Mouse (Mus musculus) lung, postnatal 0 days (tissue): ENCODE measurements at regions not wholly inside any gene's neighbourhood (a gene's known extent, or its start where the extent isn't known, plus 50 kb on each side); places are given as distances from the start of the nearest gene placed in this dataset.

ENCODE experiments used
- ATAC-seq: fragments of 200-750 bp; cut with Nextera tagmentation; 2 replicates; pipeline ENCODE4 v1.8.0; 2017; ENCODE audit warnings: moderate library complexity
- DNase-seq: peaks from one replicate; pipeline ENCODE4 v3.0.0-alpha.2; 2016; ENCODE audit warnings: low spot score
- H3K27ac ChIP-seq: fragments of 300-500 bp; sonication (generic); 2 replicates; pipeline ENCODE4 v1.5.1; 2014; ENCODE audit warnings: antibody characterized with exemption, mild to moderate bottlenecking, low read length, mixed read lengths
- H3K27me3 ChIP-seq: fragments of 300-500 bp; sonication (generic); replicated peaks from 2 replicates; pipeline ENCODE4 v1.6.1; 2014; ENCODE audit warnings: low read length, mixed read lengths; ENCODE audit not compliant: insufficient read depth
- H3K36me3 ChIP-seq: fragments of 300-500 bp; sonication (generic); 2 replicates; pipeline ENCODE4 v1.6.1; 2014; ENCODE audit warnings: low read length, mixed read lengths; ENCODE audit not compliant: insufficient read depth
- H3K4me1 ChIP-seq: fragments of 300-500 bp; sonication (generic); 2 replicates; pipeline ENCODE4 v1.6.1; 2014; ENCODE audit warnings: antibody characterized with exemption, low read depth, low read length, mixed read lengths; ENCODE audit not compliant: insufficient read depth
- H3K4me2 ChIP-seq: fragments of 300-500 bp; sonication (generic); replicated peaks from 2 replicates; pipeline ENCODE4 v1.6.1; 2014; ENCODE audit warnings: low read depth, mild to moderate bottlenecking, low read length, moderate library complexity, mixed read lengths
- H3K4me3 ChIP-seq: fragments of 300-500 bp; sonication (generic); 2 replicates; pipeline ENCODE4 v1.5.1; 2014; ENCODE audit warnings: low read depth, low read length
- H3K9ac ChIP-seq: fragments of 300-500 bp; sonication (generic); replicated peaks from 2 replicates; pipeline ENCODE4 v1.6.1; 2014; ENCODE audit warnings: low read depth, mild to moderate bottlenecking
- H3K9me3 ChIP-seq: fragments of 300-500 bp; sonication (generic); 2 replicates; pipeline ENCODE4 v1.6.1; 2016; ENCODE audit warnings: low read length, mixed read lengths
- CTCF ChIP-seq: IDR thresholded peaks from 2 replicates; pipeline ENCODE4 v1.5.1; 2016; ENCODE audit warnings: antibody characterized with exemption, mild to moderate bottlenecking
- EP300 ChIP-seq: IDR thresholded peaks from 2 replicates; pipeline ENCODE4 v1.6.1; 2016; ENCODE audit warnings: antibody characterized with exemption, mild to moderate bottlenecking, control low read depth
- WGBS: fragments of 180-500 bp; shearing (Covaris S2); extraction: QIAGEN DNeasy Blood & Tissue Kit; methylation state at CpG from one replicate; pipeline ENCODE4 v1.1.7; 2014; 5-methylcytosine and 5-hydroxymethylcytosine counted together

GRCm38 (mm10) chr15:9898211-9898610 lies 149.5 kb upstream of the Spef2 start:
- Histone ChIP-seq H3K9ac (no peak overlapping the region), H3K36me3 (no peaks in the 10 kb centered on the region), H3K27ac (no peak overlapping the region), H3K4me1 (no peaks in the 10 kb centered on the region), H3K4me3 (no peak overlapping the region), H3K27me3 (no peaks in the 10 kb centered on the region), H3K9me3 (no peaks in the 10 kb centered on the region), H3K4me2 (no peak overlapping the region)
- DNase-seq: no peak
- WGBS: 68% methylated on average over 2 of the region's 2 CpGs
- TF ChIP-seq EP300 (no peak), CTCF (no peak)
- ATAC-seq: no peak

DNA sequence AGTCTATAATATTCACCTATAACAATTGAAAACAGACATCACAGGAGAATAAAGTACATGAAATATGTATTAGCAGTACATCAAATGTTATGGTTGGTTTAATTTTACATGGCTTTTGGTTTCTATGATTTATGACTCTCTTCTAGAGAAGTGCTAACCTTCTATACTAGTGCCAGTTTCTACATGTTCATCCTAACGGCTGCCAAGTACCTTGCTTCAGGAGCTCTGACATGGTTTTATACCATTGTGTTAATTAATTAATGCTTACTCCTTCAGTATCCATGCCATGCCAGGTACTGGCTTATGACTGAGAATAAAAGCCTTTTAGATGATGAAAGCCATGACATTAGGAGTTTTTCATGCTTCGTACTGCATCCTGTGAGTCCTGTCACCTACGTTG lies 144.5 kb upstream of the Spef2 start:
- ATAC-seq: no peak
- WGBS: 72% methylated on average over 3 of the region's 3 CpGs

DNA sequence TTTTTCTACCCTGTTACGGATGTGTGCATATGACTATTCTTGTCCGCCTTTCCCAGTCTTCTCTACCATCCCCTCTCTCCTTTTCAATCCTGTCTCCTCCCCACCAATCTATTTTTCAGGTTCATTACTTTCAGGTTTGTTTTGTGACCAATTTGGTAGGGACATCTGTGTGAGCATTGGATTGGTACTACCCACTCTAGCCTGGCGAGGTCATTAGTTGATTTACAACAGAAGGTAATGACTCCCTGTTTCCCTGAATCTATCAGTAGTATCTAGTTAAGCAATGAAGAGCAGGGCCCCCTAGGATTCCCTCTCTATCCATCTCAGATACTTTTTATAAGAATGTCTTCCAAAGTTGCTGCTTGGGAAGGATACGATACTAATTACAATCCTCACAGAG lies 143.5 kb upstream of the Spef2 start:
- ATAC-seq (no peak), DNase-seq (no peak)
- no peaks in the 10 kb centered on the region for H3K27me3 ChIP-seq
- no peak overlapping the region for H3K27ac ChIP-seq
- no peak overlapping the region for H3K4me2 ChIP-seq
- no peak overlapping the region for H3K9ac ChIP-seq
- no peaks in the 10 kb centered on the region for H3K36me3 ChIP-seq
- H3K4me1 ChIP-seq: no peaks in the 10 kb centered on the region
- TF ChIP-seq CTCF (no peak), EP300 (no peak)
- H3K4me3 ChIP-seq: no peak overlapping the region
- 81% methylated on average over 4 of the region's 4 CpGs for WGBS
- no peaks in the 10 kb centered on the region for H3K9me3 ChIP-seq

More for the DNA sequence above, 144.5 kb upstream of the Spef2 start:
- no peak overlapping the region for H3K9ac ChIP-seq
- no peak for DNase-seq
- TF ChIP-seq CTCF: no peak
- no peak for TF ChIP-seq EP300
- H3K4me2 ChIP-seq: no peak overlapping the region
- no peaks in the 10 kb centered on the region for H3K36me3 ChIP-seq
- no peaks in the 10 kb centered on the region for H3K27me3 ChIP-seq
- no peaks in the 10 kb centered on the region for H3K9me3 ChIP-seq
- H3K27ac ChIP-seq: no peak overlapping the region
- no peaks in the 10 kb centered on the region for H3K4me1 ChIP-seq
- no peak overlapping the region for H3K4me3 ChIP-seq

GRCm38 (mm10) chr15:9891446-9891845 lies 142.8 kb upstream of the Spef2 start:
- H3K36me3 ChIP-seq: no peaks in the 10 kb centered on the region
- ATAC-seq (no peak), DNase-seq (no peak)
- H3K4me2 ChIP-seq: no peak overlapping the region
- H3K27ac ChIP-seq: no peak overlapping the region
- no peak overlapping the region for H3K4me3 ChIP-seq
- H3K9me3 ChIP-seq: no peaks in the 10 kb centered on the region
- H3K4me1 ChIP-seq: no peaks in the 10 kb centered on the region
- no peaks in the 10 kb centered on the region for H3K27me3 ChIP-seq
- TF ChIP-seq EP300 (no peak), CTCF (no peak)
- WGBS: 67% methylated on average over 5 of the region's 5 CpGs
- H3K9ac ChIP-seq: no peak overlapping the region

GRCm38 (mm10) chr15:9875776-9876175 lies 127.1 kb upstream of the Spef2 start:
- H3K27ac ChIP-seq: no peak overlapping the region
- H3K4me3 ChIP-seq: no peak overlapping the region
- no peaks in the 10 kb centered on the region for H3K4me1 ChIP-seq
- no peak overlapping the region for H3K4me2 ChIP-seq
- TF ChIP-seq CTCF: no peak
- TF ChIP-seq EP300: no peak
- H3K9me3 ChIP-seq: no peaks in the 10 kb centered on the region
- H3K27me3 ChIP-seq: no peaks in the 10 kb centered on the region
- no peak for ATAC-seq
- no peak overlapping the region for H3K9ac ChIP-seq
- DNase-seq: no peak
- H3K36me3 ChIP-seq: no peaks in the 10 kb centered on the region

- TF ChIP-seq CTCF (no peak), EP300 (no peak)
- ATAC-seq (no peak), DNase-seq (no peak)
- H3K4me1 ChIP-seq: no peaks in the 10 kb centered on the region
- H3K9me3 ChIP-seq: no peaks in the 10 kb centered on the region
- H3K36me3 ChIP-seq: no peaks in the 10 kb centered on the region
- no peak overlapping the region for H3K4me3 ChIP-seq
- 53% methylated on average over 3 of the region's 3 CpGs for WGBS
- no peak overlapping the region for H3K27ac ChIP-seq
- H3K27me3 ChIP-seq: no peaks in the 10 kb centered on the region
- no peak overlapping the region for H3K4me2 ChIP-seq
- H3K9ac ChIP-seq: no peak overlapping the region
Observed at GRCm38 (mm10) chr15:9870126-9870525, 121.5 kb upstream of the Spef2 start.

GRCm38 (mm10) chr15:9864778-9865177 lies 116.1 kb upstream of the Spef2 start:
- peak; percentile 78 for DNase-seq
- H3K9me3 ChIP-seq: no peaks in the 10 kb centered on the region

More at GRCm38 (mm10) chr15:9864778-9865177, 116.1 kb upstream of the Spef2 start:
- TF ChIP-seq EP300 (peak; percentile 45), CTCF (no peak)
- 53% methylated on average over 1 of the region's 1 CpGs for WGBS
- no peaks in the 10 kb centered on the region for H3K27me3 ChIP-seq
- no peaks in the 10 kb centered on the region for H3K4me1 ChIP-seq
- H3K36me3 ChIP-seq: no peaks in the 10 kb centered on the region
- no peak overlapping the region for H3K27ac ChIP-seq
- no peak overlapping the region for H3K9ac ChIP-seq
- H3K4me3 ChIP-seq: no peak overlapping the region
- ATAC-seq: peak; percentile 47
- H3K4me2 ChIP-seq: no peak overlapping the region
